In genomic region chr3:96128128-96128527, GRCm38 (mm10) we compare ENCODE assay signal across 16 mouse cellular contexts. TPM values are rescaled to one million over a fixed set of nuclear protein-coding genes. Genes with fewer than 3 reads are reported as not detected.
A peak's percentile ranks its signal among the peaks of the same experiment; 100 is the strongest.
DNase-seq lines count a peak whose midpoint lies in the region; ATAC-seq lines count a peak whose summit lies in the region.
"Had no signal": no experiment of that assay in that cellular context is flagged by ENCODE, and none has a peak within 500 bp of the region (broad histone marks: within the 10 kb centered on the region; RNA-seq: fewer than 3 reads in every experiment).

No protein-coding gene starts in this region.

- H3K36me3 ChIP-seq in kidney, embryonic 15.5 days, result no peaks in the 10 kb centered on the region
- H3K36me3 ChIP-seq: embryonic facial prominence, embryonic 10.5 days; hindbrain, embryonic 10.5 days; liver, embryonic 15.5 days had no signal

- ATAC-seq in kidney, embryonic 15.5 days (replicated peaks; ENCODE audit: low FRiP score), result peak; percentile 77

- no peak overlapping the region for H3K4me3 ChIP-seq in kidney, embryonic 15.5 days (replicated peaks)
- H3K4me3 ChIP-seq: embryonic facial prominence, embryonic 10.5 days; forebrain, embryonic 10.5 days; hindbrain, embryonic 10.5 days; liver, embryonic 15.5 days had no signal

- peak; percentile 12 for DNase-seq in heart, adult 8-10 months (ENCODE audit: low spot score)
- DNase-seq in heart, postnatal 4 days, result no peak
- DNase-seq in testis, postnatal 14 days (ENCODE audit: low spot score), result peak; percentile 9
- no peak for DNase-seq in testis, postnatal 10 days (ENCODE audit: low spot score)
- DNase-seq in ovary, postnatal 10 days (ENCODE audit: low spot score), result no peak
- DNase-seq in frontal cortex, postnatal 14 days (ENCODE audit: low spot score in 2 of 2), result no peak
- no peak for DNase-seq in layer of hippocampus, adult 18-20 months (ENCODE audit: low spot score in 2 of 2)
- DNase-seq: cerebellum, adult 2 months; left cerebral cortex, postnatal 4 days; midbrain, embryonic 14.5 days; thymus, adult 18-20 months had no signal

- no peak overlapping the region for H3K4me2 ChIP-seq in kidney, embryonic 15.5 days
- H3K4me2 ChIP-seq: liver, embryonic 15.5 days had no signal

- H3K9ac ChIP-seq in kidney, embryonic 15.5 days, result no peak overlapping the region
- H3K9ac ChIP-seq: liver, embryonic 15.5 days had no signal

- peak overlapping the region; percentile 27; the same call in 1 of the 2 replicates for H3K27ac ChIP-seq in kidney, embryonic 15.5 days
- H3K27ac ChIP-seq: embryonic facial prominence, embryonic 10.5 days; forebrain, embryonic 10.5 days; hindbrain, embryonic 10.5 days; liver, embryonic 15.5 days had no signal

- no peaks in the 10 kb centered on the region for H3K9me3 ChIP-seq in kidney, embryonic 15.5 days (replicated peaks)
- H3K9me3 ChIP-seq: embryonic facial prominence, embryonic 10.5 days; forebrain, embryonic 10.5 days; hindbrain, embryonic 10.5 days; liver, embryonic 15.5 days had no signal

- no peaks in the 10 kb centered on the region for H3K27me3 ChIP-seq in kidney, embryonic 15.5 days
- H3K27me3 ChIP-seq: liver, embryonic 15.5 days had no signal

- H3K4me1 ChIP-seq in kidney, embryonic 15.5 days, result peaks cover 12% of the 10 kb centered on the region; the same call in 1 of the 2 replicates
- H3K4me1 ChIP-seq: forebrain, embryonic 10.5 days; hindbrain, embryonic 10.5 days had no signal

RNA-seq across cellular contexts. Expression of gene Otud7b, which starts 23.8 kb away (rescaled TPM):
- 10 to 100 TPM; 55.4 to 63.1 (median 59.8) TPM for total RNA-seq in heart, adult 8-10 months (2022)
- 10 to 100 TPM; 45.7 to 47.4 TPM for total RNA-seq in heart, postnatal 4 days (2021)
- 21.0 and 22.0 TPM in 2 replicates for polyA plus RNA-seq in kidney, embryonic 15.5 days (2015; fragmentation: Nextera tagmentation; extraction: Ambion mirVana)
- total RNA-seq in layer of hippocampus, adult 18-20 months (2021), result 10 to 100 TPM; 40.1 to 40.8 TPM

RNA-seq across cellular contexts. Expression of gene Mtmr11, which starts 33.7 kb away (rescaled TPM):
- 1 to 10 TPM; 1.7 to 3.0 (median 2.2) TPM for total RNA-seq in heart, adult 8-10 months (2022)
- 1 to 10 TPM; 4.2 to 4.6 TPM for total RNA-seq in heart, postnatal 4 days (2021)
- polyA plus RNA-seq in kidney, embryonic 15.5 days (2015; fragmentation: Nextera tagmentation; extraction: Ambion mirVana), result 24.6 and 29.7 TPM in 2 replicates
- total RNA-seq in layer of hippocampus, adult 18-20 months (2021), result 1 to 10 TPM; 4.0 to 6.8 TPM

RNA-seq across cellular contexts. Expression of gene Sf3b4, which starts 44.0 kb away (rescaled TPM):
- total RNA-seq in heart, adult 8-10 months (2022), result 10 to 100 TPM; 14.1 to 17.2 (median 16.2) TPM
- 10 to 100 TPM; 34.1 to 36.8 TPM for total RNA-seq in heart, postnatal 4 days (2021)
- 184 and 193 TPM in 2 replicates for polyA plus RNA-seq in kidney, embryonic 15.5 days (2015; fragmentation: Nextera tagmentation; extraction: Ambion mirVana)
- 10 to 100 TPM; 50.4 to 51.0 TPM for total RNA-seq in layer of hippocampus, adult 18-20 months (2021)

RNA-seq across cellular contexts. Expression of gene Sv2a, which starts 52.8 kb away (rescaled TPM):
- total RNA-seq in heart, adult 8-10 months (2022), result 1 to 10 TPM; 1.6 to 7.0 (median 4.2) TPM
- 10 to 100 TPM; 19.3 to 20.6 TPM for total RNA-seq in heart, postnatal 4 days (2021)
- 3.0 and 4.9 TPM in 2 replicates for polyA plus RNA-seq in kidney, embryonic 15.5 days (2015; fragmentation: Nextera tagmentation; extraction: Ambion mirVana)
- total RNA-seq in layer of hippocampus, adult 18-20 months (2021), result 100 to 1,000 TPM; 359 to 373 TPM

Comparison
In these comparisons a context has a peak if more than half of its experiments do, and no peak if none do; other contexts are left out.
1. DNase-seq: peak in heart, adult 8-10 months (single experiment) and testis, postnatal 14 days (single experiment); none in heart, postnatal 4 days (single experiment), testis, postnatal 10 days (single experiment), ovary, postnatal 10 days (single experiment), frontal cortex, postnatal 14 days (0 of 2) and layer of hippocampus, adult 18-20 months (0 of 2).